In genomic region chr9:90262591-90263339, GRCm38 (mm10) we compare ENCODE assay signal across 25 mouse cellular contexts. TPM values are rescaled to one million over a fixed set of nuclear protein-coding genes. Genes with fewer than 3 reads are reported as not detected.
DNase-seq lines count a peak whose midpoint lies in the region; ATAC-seq and TF ChIP-seq lines count a peak whose summit lies in the region.
"Had no signal": no experiment of that assay in that cellular context is flagged by ENCODE, and none has a peak within 500 bp of the region (broad histone marks: within the 10 kb centered on the region; RNA-seq: fewer than 3 reads in every experiment).

No protein-coding gene starts in this region.

- H3K9me3 ChIP-seq in liver, embryonic 12.5 days (replicated peaks): no peaks in the 10 kb centered on the region
- no peaks in the 10 kb centered on the region for H3K9me3 ChIP-seq in liver, postnatal 0 days (ENCODE audit: low read length)
- H3K9me3 ChIP-seq: embryonic facial prominence, embryonic 12.5 days; forebrain, embryonic 10.5 days; forebrain, embryonic 15.5 days; hindbrain, embryonic 15.5 days; limb, embryonic 10.5 days; limb, embryonic 15.5 days; midbrain, embryonic 13.5 days had no signal

- no peak overlapping the region for H3K4me3 ChIP-seq in liver, adult 2 months (ENCODE audit: insufficient read depth, low read depth, low read length)
- H3K4me3 ChIP-seq in liver, embryonic 12.5 days: no peak overlapping the region
- no peak overlapping the region for H3K4me3 ChIP-seq in liver, postnatal 0 days (ENCODE audit: low read depth, low read length)
- H3K4me3 ChIP-seq: embryonic facial prominence, embryonic 12.5 days; forebrain, embryonic 10.5 days; forebrain, embryonic 15.5 days; hindbrain, embryonic 15.5 days; limb, embryonic 10.5 days; limb, embryonic 15.5 days; midbrain, embryonic 13.5 days had no signal

- H3K27me3 ChIP-seq in liver, adult 2 months (ENCODE audit: control insufficient read depth, insufficient read depth, low read length): no peaks in the 10 kb centered on the region
- no peaks in the 10 kb centered on the region for H3K27me3 ChIP-seq in liver, embryonic 12.5 days (replicated peaks)
- H3K27me3 ChIP-seq in liver, postnatal 0 days (ENCODE audit: insufficient read depth, low read length): no peaks in the 10 kb centered on the region
- H3K27me3 ChIP-seq: embryonic facial prominence, embryonic 12.5 days; forebrain, embryonic 15.5 days; hindbrain, embryonic 15.5 days; limb, embryonic 15.5 days; midbrain, embryonic 13.5 days had no signal

- peak overlapping the region; percentile 67; the same call in 1 of the 2 replicates for H3K4me2 ChIP-seq in liver, embryonic 12.5 days
- H3K4me2 ChIP-seq in liver, postnatal 0 days (ENCODE audit: low read depth, low read length): no peak overlapping the region; the same call in 1 of the 2 replicates
- H3K4me2 ChIP-seq: embryonic facial prominence, embryonic 12.5 days; forebrain, embryonic 15.5 days; hindbrain, embryonic 15.5 days; limb, embryonic 15.5 days; midbrain, embryonic 13.5 days had no signal

- DNase-seq in liver, adult 2 months (ENCODE audit: extremely low read depth, low read depth, low spot score): peak; percentile 93
- DNase-seq in liver: no peak
- DNase-seq in NIH3T3 (ENCODE audit: low read depth): peak; percentile 57
- no peak for DNase-seq in liver, postnatal 0 days
- DNase-seq: adrenal gland, adult 8-10 months; cerebellum, adult 8-10 months; embryo, embryonic 11 days; gastrocnemius, postnatal 25 days; kidney, adult 8-10 months; kidney, postnatal 10 days; lung, postnatal 36 days; right cerebral cortex, adult 18-20 months; spleen, adult 18-20 months had no signal

- no peak for ATAC-seq in liver, embryonic 12.5 days
- peak; percentile 60 for ATAC-seq in liver, postnatal 0 days
- no peak for ATAC-seq in megakaryocyte, adult 5-6 weeks (ENCODE audit: poor library complexity, severe bottlenecking)
- no peak for ATAC-seq in activated CD4-positive, CD25-positive, alpha-beta regulatory T cell, adult 4 months
- ATAC-seq: CD4-positive, CD25-positive, alpha-beta regulatory T cell, adult 4 months; forebrain, embryonic 15.5 days; inflammation-experienced regulatory T-cells, adult 6 months; midbrain, embryonic 13.5 days had no signal

- peaks cover 37% of the 10 kb centered on the region; the same call in 1 of the 2 replicates for H3K79me2 ChIP-seq in liver, adult 2 months (ENCODE audit: control insufficient read depth, insufficient read depth, low read length)

- 21% methylated on average over 7 of the region's 7 CpGs for WGBS in liver, adult 2 months
- WGBS in liver, embryonic 12.5 days (ENCODE audit: insufficient replicate concordance): 69% methylated on average over 7 of the region's 7 CpGs
- 60% methylated on average over 7 of the region's 7 CpGs for WGBS in liver, postnatal 0 days (ENCODE audit: insufficient replicate concordance)

- H3K4me1 ChIP-seq in liver, adult 2 months (ENCODE audit: control insufficient read depth, insufficient read depth, low read length): peaks cover 63% of the 10 kb centered on the region
- H3K4me1 ChIP-seq in liver, embryonic 12.5 days: peaks cover 99% of the 10 kb centered on the region
- H3K4me1 ChIP-seq in liver, postnatal 0 days (ENCODE audit: insufficient read depth): peaks cover 76% of the 10 kb centered on the region
- H3K4me1 ChIP-seq: forebrain, embryonic 15.5 days; hindbrain, embryonic 15.5 days; midbrain, embryonic 13.5 days had no signal

- TF ChIP-seq CTCF in liver, adult 2 months (IDR thresholded peaks at IDR 0.05; ENCODE audit: low read depth, low read length): no peak
- no peak for TF ChIP-seq CTCF in liver, postnatal 0 days (IDR thresholded peaks at IDR 0.05; ENCODE audit: low read depth)

- peaks cover 7% of the 10 kb centered on the region; the same call in 1 of the 2 replicates for H3K36me3 ChIP-seq in liver, adult 2 months (ENCODE audit: control insufficient read depth, insufficient read depth, low read length)
- H3K36me3 ChIP-seq in liver, embryonic 12.5 days: peaks cover 65% of the 10 kb centered on the region
- peaks cover 16% of the 10 kb centered on the region for H3K36me3 ChIP-seq in liver, postnatal 0 days (replicated peaks; ENCODE audit: insufficient read depth, low read length)
- H3K36me3 ChIP-seq: forebrain, embryonic 15.5 days; hindbrain, embryonic 15.5 days; limb, embryonic 10.5 days; limb, embryonic 15.5 days; midbrain, embryonic 13.5 days had no signal

- H3K27ac ChIP-seq in liver, adult 2 months (replicated peaks; ENCODE audit: insufficient read depth, low read depth, low read length): peak overlapping the region; percentile 98
- peak overlapping the region; percentile 80 for H3K27ac ChIP-seq in liver, embryonic 12.5 days
- H3K27ac ChIP-seq in liver, postnatal 0 days (ENCODE audit: low read depth): peak overlapping the region; percentile 58
- H3K27ac ChIP-seq: embryonic facial prominence, embryonic 12.5 days; forebrain, embryonic 10.5 days; forebrain, embryonic 15.5 days; hindbrain, embryonic 15.5 days; limb, embryonic 10.5 days; limb, embryonic 15.5 days; midbrain, embryonic 13.5 days had no signal

- 0 out of 2 replicates have a peak, but pooled peaks have one; percentile 8 for TF ChIP-seq EP300 in liver, postnatal 0 days (IDR thresholded peaks at IDR 0.05; ENCODE audit: low read depth)

- H3K9ac ChIP-seq in liver, adult 2 months (ENCODE audit: low read depth, low read length): peak overlapping the region; percentile 6; the same call in 1 of the 2 replicates
- H3K9ac ChIP-seq in liver, embryonic 12.5 days: no peak overlapping the region; the same call in 1 of the 2 replicates
- no peak overlapping the region for H3K9ac ChIP-seq in liver, postnatal 0 days (replicated peaks)
- H3K9ac ChIP-seq: embryonic facial prominence, embryonic 12.5 days; forebrain, embryonic 15.5 days; hindbrain, embryonic 15.5 days; limb, embryonic 15.5 days; midbrain, embryonic 13.5 days had no signal

- no peak for TF ChIP-seq POLR2A in liver, adult 2 months (IDR thresholded peaks at IDR 0.05; ENCODE audit: extremely low read depth, insufficient read depth, low read length)

RNA-seq across cellular contexts. Expression of gene Tbc1d2b, which starts 7.8 kb away (rescaled TPM):
- total RNA-seq in liver, adult 2 months (2014; rRNA removed): 14.1 and 22.1 TPM in 2 replicates
- polyA plus RNA-seq in liver, adult 2 months (2012; rRNA removed): 12.7 and 16.9 TPM in 2 replicates
- 11.0 and 12.2 TPM in 2 replicates for polyA plus RNA-seq in liver, embryonic 12.5 days (2016; fragmentation: Nextera tagmentation; extraction: Ambion mirVana)
- 5.1 and 6.2 TPM in 2 replicates for polyA plus RNA-seq in liver, postnatal 0 days (2015; fragmentation: Nextera tagmentation; extraction: Ambion mirVana)
- 38.7 and 58.8 TPM in 2 replicates for total RNA-seq in megakaryocyte, adult 5-6 weeks (2015)
- 42.1 and 44.6 TPM in 2 replicates for total RNA-seq in megakaryocyte, adult 5-6 weeks (2017)
- polyA plus RNA-seq in activated CD4-positive, CD25-positive, alpha-beta regulatory T cell, adult 4 months (2017; shearing (Covaris generic)): 10 to 100 TPM; 10.2 to 11.4 TPM

Comparison
In these comparisons a context has a peak if more than half of its experiments do, and no peak if none do; other contexts are left out.
1. DNase-seq: peak in liver, adult 2 months (single experiment) and NIH3T3 (single experiment); none in liver (single experiment) and liver, postnatal 0 days (single experiment).
2. Peak in every context shown above with its lines, with median percentiles within 50 percentile points of each other: H3K27ac ChIP-seq.